Mouse (Mus musculus): ENCODE results near the gene Large2. TPM values are rescaled to one million over a fixed set of nuclear protein-coding genes. Genes with fewer than 3 reads are reported as not detected.
"Not testable (repeated sequence)": the region's sequence is repeated elsewhere in the genome, so short reads cannot be mapped to it uniquely, and the experiment has no call there.

Gene Large2
- total RNA-seq (2022), result under 1 TPM in 1 of 4 experiments, not detected in 3; 0.75 TPM

- no peak for DNase-seq (ENCODE audit: low spot score)
Measured at GRCm38 (mm10) chr2:92374514-92374913, at the start of gene Large2, which contains the start of gene Pex16. Gene Large2 (minus strand): TSS chr2:92374869. Gene Pex16 (plus strand): TSS chr2:92374676.

GRCm38 (mm10) chr2:92423702-92424461 lies 49.2 kb upstream of the Large2 start:
- DNase-seq (ENCODE audit: low spot score), result peak; percentile 95

GRCm38 (mm10) chr2:92423156-92423555 lies 48.5 kb upstream of the Large2 start:
- no peak for DNase-seq (ENCODE audit: low spot score)

- no peak for DNase-seq (ENCODE audit: low spot score)
Measured at GRCm38 (mm10) chr2:92422388-92423135, 47.9 kb upstream of the Large2 start.

GRCm38 (mm10) chr2:92421723-92422387 lies 47.2 kb upstream of the Large2 start:
- DNase-seq (ENCODE audit: low spot score), result no peak

GRCm38 (mm10) chr2:92411705-92412104 lies 37.0 kb upstream of the Large2 start:
- DNase-seq (ENCODE audit: low spot score), result no peak

- no peak for DNase-seq (ENCODE audit: low spot score)
Measured at GRCm38 (mm10) chr2:92408309-92409045, 33.8 kb upstream of the Large2 start.

GRCm38 (mm10) chr2:92405687-92406086 lies 31.0 kb upstream of the Large2 start:
- no peak for DNase-seq (ENCODE audit: low spot score)

GRCm38 (mm10) chr2:92404737-92405136 lies 30.1 kb upstream of the Large2 start:
- DNase-seq (ENCODE audit: low spot score), result no peak

GRCm38 (mm10) chr2:92403776-92404319 lies 29.2 kb upstream of the Large2 start:
- no peak for DNase-seq (ENCODE audit: low spot score)

GRCm38 (mm10) chr2:92402591-92403326 lies 28.1 kb upstream of the Large2 start:
- no peak for DNase-seq (ENCODE audit: low spot score)

- no peak for DNase-seq (ENCODE audit: low spot score)
Measured at GRCm38 (mm10) chr2:92401091-92401561, 26.5 kb upstream of the Large2 start, which contains the start of gene Mapk8ip1. Gene Mapk8ip1 (minus strand): TSS chr2:92401263.

- no peak for DNase-seq (ENCODE audit: low spot score)
Measured at GRCm38 (mm10) chr2:92400682-92401081, 26.0 kb upstream of the Large2 start.

GRCm38 (mm10) chr2:92399877-92400276 lies 25.2 kb upstream of the Large2 start:
- not testable (repeated sequence) for DNase-seq (ENCODE audit: low spot score)

GRCm38 (mm10) chr2:92397436-92397835 lies 22.8 kb upstream of the Large2 start:
- no peak for DNase-seq (ENCODE audit: low spot score)

GRCm38 (mm10) chr2:92395535-92395934 lies 20.9 kb upstream of the Large2 start:
- DNase-seq (ENCODE audit: low spot score), result no peak

GRCm38 (mm10) chr2:92392318-92393264 lies 17.9 kb upstream of the Large2 start:
- DNase-seq (ENCODE audit: low spot score), result no peak

GRCm38 (mm10) chr2:92391703-92392317 lies 17.1 kb upstream of the Large2 start:
- no peak for DNase-seq (ENCODE audit: low spot score)

GRCm38 (mm10) chr2:92391116-92391515 lies 16.4 kb upstream of the Large2 start:
- no peak for DNase-seq (ENCODE audit: low spot score)
